Mouse (Mus musculus): Measurements from ENCODE around the gene Spdye4b.

DNA sequence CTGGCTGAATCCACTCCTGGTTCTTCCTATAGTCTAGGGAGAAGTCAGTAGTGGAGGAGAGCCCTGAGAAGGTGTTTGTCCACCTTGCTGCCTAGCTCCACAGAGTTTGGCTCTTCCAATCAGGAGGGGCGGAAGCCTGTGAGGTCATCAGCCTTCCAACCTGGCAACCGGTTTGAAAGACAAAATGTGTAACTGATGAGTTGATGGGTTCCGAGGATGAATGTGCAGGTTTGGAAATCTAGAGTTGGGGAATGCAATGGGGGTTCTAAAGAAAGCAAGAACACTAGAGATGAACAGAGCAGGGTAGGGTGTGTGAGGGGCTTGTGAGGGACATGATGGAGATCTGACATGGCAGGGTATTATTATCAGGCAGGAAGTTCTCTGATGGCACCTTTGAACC, 46.0 kb downstream of the Spdye4b start, which contains the start of gene Spdye4a:
- TF ChIP-seq EP300 (IDR thresholded peaks at IDR 0.05), result no peak
- TF ChIP-seq CTCF (IDR thresholded peaks at IDR 0.05), result no peak

All from lung, postnatal 0 days (tissue).